ENCODE assay signal across 8 mouse cellular contexts in genomic region chr1:120119389-120119788, GRCm38 (mm10). TPM values are rescaled to one million over a fixed set of nuclear protein-coding genes. Genes with fewer than 3 reads are reported as not detected.
DNase-seq lines count a peak whose midpoint lies in the region; ATAC-seq and TF ChIP-seq lines count a peak whose summit lies in the region.

No protein-coding gene starts in this region.

- peaks cover 36% of the 10 kb centered on the region for H3K4me1 ChIP-seq in kidney, embryonic 16.5 days (ENCODE audit: insufficient read depth, low read length)
- H3K4me1 ChIP-seq in embryonic facial prominence, embryonic 12.5 days: peaks cover 15% of the 10 kb centered on the region
- H3K4me1 ChIP-seq in hindbrain, embryonic 15.5 days (replicated peaks): peaks cover 46% of the 10 kb centered on the region
- 0 out of 2 replicates have a peak, but pooled peaks cover 8% of the 10 kb centered on the region for H3K4me1 ChIP-seq in midbrain, postnatal 0 days (ENCODE audit: insufficient read depth, low read length)
- peaks cover 12% of the 10 kb centered on the region for H3K4me1 ChIP-seq in lung, adult 2 months (ENCODE audit: control insufficient read depth, insufficient read depth, low read length)

- peak overlapping the region; percentile 79 for H3K9ac ChIP-seq in kidney, embryonic 16.5 days (replicated peaks; ENCODE audit: low read length)
- no peak overlapping the region for H3K9ac ChIP-seq in embryonic facial prominence, embryonic 12.5 days
- peak overlapping the region; percentile 65 for H3K9ac ChIP-seq in hindbrain, embryonic 15.5 days
- H3K9ac ChIP-seq in midbrain, postnatal 0 days (replicated peaks; ENCODE audit: low read length, poor library complexity, severe bottlenecking): peak overlapping the region; percentile 72; the same call in 1 of the 2 replicates

- peaks cover 6% of the 10 kb centered on the region for H3K9me3 ChIP-seq in kidney, embryonic 16.5 days (ENCODE audit: low read length)
- H3K9me3 ChIP-seq in embryonic facial prominence, embryonic 12.5 days: 0 out of 2 replicates have a peak, but pooled peaks cover 4% of the 10 kb centered on the region
- no peaks in the 10 kb centered on the region for H3K9me3 ChIP-seq in hindbrain, embryonic 15.5 days
- H3K9me3 ChIP-seq in midbrain, postnatal 0 days (ENCODE audit: low read length): no peaks in the 10 kb centered on the region

- TF ChIP-seq POLR2A in lung, adult 2 months (IDR thresholded peaks at IDR 0.05; ENCODE audit: borderline replicate concordance, extremely low read depth, low read depth, low read length): no peak

- DNase-seq in kidney, adult 8-10 months: no peak
- no peak for DNase-seq in midbrain, postnatal 0 days (ENCODE audit: low spot score)
- DNase-seq in layer of hippocampus, adult 8-10 months (ENCODE audit: low spot score in 2 of 2): no peak
- DNase-seq in lung, adult 2 months: no peak

- ATAC-seq in kidney, embryonic 16.5 days (ENCODE audit: low FRiP score, low TSS enrichment): no peak
- ATAC-seq in embryonic facial prominence, embryonic 12.5 days (ENCODE audit: insufficient number of reproducible peaks, insufficient read depth, low FRiP score, low TSS enrichment): no peak
- ATAC-seq in hindbrain, embryonic 15.5 days (ENCODE audit: low FRiP score, low read depth): no peak
- ATAC-seq in midbrain, postnatal 0 days (ENCODE audit: low FRiP score): no peak
- ATAC-seq in activated CD4-positive, CD25-positive, alpha-beta regulatory T cell, adult 4 months: no peak

- peak overlapping the region; percentile 75 for H3K4me2 ChIP-seq in kidney, embryonic 16.5 days (replicated peaks; ENCODE audit: low read depth, low read length)
- peak overlapping the region; percentile 88 for H3K4me2 ChIP-seq in embryonic facial prominence, embryonic 12.5 days (replicated peaks)
- peak overlapping the region; percentile 82 for H3K4me2 ChIP-seq in hindbrain, embryonic 15.5 days
- peak overlapping the region; percentile 93 for H3K4me2 ChIP-seq in midbrain, postnatal 0 days (ENCODE audit: low read depth, low read length, poor library complexity, severe bottlenecking)

- WGBS in kidney, embryonic 16.5 days: 85% methylated on average over 4 of the region's 4 CpGs
- 87% methylated on average over 4 of the region's 4 CpGs for WGBS in embryonic facial prominence, embryonic 12.5 days
- WGBS in hindbrain, embryonic 15.5 days: 68% methylated on average over 4 of the region's 4 CpGs
- WGBS in midbrain, postnatal 0 days: 69% methylated on average over 4 of the region's 4 CpGs
- 76% methylated on average over 4 of the region's 4 CpGs for WGBS in lung, adult 2 months

- H3K36me3 ChIP-seq in kidney, embryonic 16.5 days (ENCODE audit: insufficient read depth, low read length): peaks cover 25% of the 10 kb centered on the region
- H3K36me3 ChIP-seq in embryonic facial prominence, embryonic 12.5 days: peaks cover 19% of the 10 kb centered on the region
- peaks cover 6% of the 10 kb centered on the region for H3K36me3 ChIP-seq in hindbrain, embryonic 15.5 days
- peaks cover 13% of the 10 kb centered on the region for H3K36me3 ChIP-seq in midbrain, postnatal 0 days (ENCODE audit: insufficient read depth, low read length)

- no peak for TF ChIP-seq CTCF in midbrain, postnatal 0 days (IDR thresholded peaks at IDR 0.05)
- TF ChIP-seq CTCF in lung, adult 2 months (IDR thresholded peaks at IDR 0.05; ENCODE audit: insufficient read depth, low read length): no peak

- no peaks in the 10 kb centered on the region for H3K27me3 ChIP-seq in kidney, embryonic 16.5 days (ENCODE audit: insufficient read depth, low read length)
- no peaks in the 10 kb centered on the region for H3K27me3 ChIP-seq in embryonic facial prominence, embryonic 12.5 days
- H3K27me3 ChIP-seq in hindbrain, embryonic 15.5 days: no peaks in the 10 kb centered on the region
- no peaks in the 10 kb centered on the region for H3K27me3 ChIP-seq in midbrain, postnatal 0 days (ENCODE audit: insufficient read depth, low read length)

- peak overlapping the region; percentile 92; the same call in 1 of the 2 replicates for H3K27ac ChIP-seq in kidney, embryonic 16.5 days (ENCODE audit: low read length)
- H3K27ac ChIP-seq in embryonic facial prominence, embryonic 12.5 days: no peak overlapping the region
- H3K27ac ChIP-seq in hindbrain, embryonic 15.5 days (replicated peaks): peak overlapping the region; percentile 89; the same call in 1 of the 2 replicates
- peak overlapping the region; percentile 82 for H3K27ac ChIP-seq in midbrain, postnatal 0 days (ENCODE audit: low read depth, low read length)

- H3K4me3 ChIP-seq in kidney, embryonic 16.5 days (ENCODE audit: low read length): peak overlapping the region; percentile 65
- H3K4me3 ChIP-seq in embryonic facial prominence, embryonic 12.5 days: peak overlapping the region; percentile 58; the same call in 1 of the 2 replicates
- peak overlapping the region; percentile 59 for H3K4me3 ChIP-seq in hindbrain, embryonic 15.5 days
- H3K4me3 ChIP-seq in midbrain, postnatal 0 days (ENCODE audit: low read depth, low read length): peak overlapping the region; percentile 63
- no peak overlapping the region for H3K4me3 ChIP-seq in lung, adult 2 months (replicated peaks; ENCODE audit: extremely low read depth, low read depth, low read length)

RNA-seq across cellular contexts. Expression of gene Dbi, which starts 1.5 kb away (rescaled TPM):
- polyA plus RNA-seq in kidney, embryonic 16.5 days (2015; fragmentation: Nextera tagmentation; extraction: Ambion mirVana): 658 and 708 TPM in 2 replicates
- 573 and 602 TPM in 2 replicates for polyA plus RNA-seq in embryonic facial prominence, embryonic 12.5 days (2016; fragmentation: Nextera tagmentation; extraction: Ambion mirVana)
- 1,624 and 1,630 TPM in 2 replicates for polyA plus RNA-seq in hindbrain, embryonic 15.5 days (2015; fragmentation: Nextera tagmentation; extraction: Ambion mirVana)
- 515 and 540 TPM in 2 replicates for total RNA-seq in midbrain, postnatal 0 days (2014; rRNA removed)
- 1,809 and 1,897 TPM in 2 replicates for polyA plus RNA-seq in midbrain, postnatal 0 days (2015; fragmentation: Nextera tagmentation; extraction: Ambion mirVana)
- 100 to 1,000 TPM; 269 to 515 (median 389) TPM for total RNA-seq in layer of hippocampus, adult 8-10 months (2022)
- 100 to 1,000 TPM; 210 to 248 TPM for polyA plus RNA-seq in activated CD4-positive, CD25-positive, alpha-beta regulatory T cell, adult 4 months (2017; shearing (Covaris generic))
- polyA plus RNA-seq in lung, adult 2 months (2012; rRNA removed): 193 and 281 TPM in 2 replicates

RNA-seq across cellular contexts. Expression of gene 3110009E18Rik, which starts 1.6 kb away (rescaled TPM):
- polyA plus RNA-seq in kidney, embryonic 16.5 days (2015; fragmentation: Nextera tagmentation; extraction: Ambion mirVana): 13.5 and 16.7 TPM in 2 replicates
- 22.9 and 25.8 TPM in 2 replicates for polyA plus RNA-seq in embryonic facial prominence, embryonic 12.5 days (2016; fragmentation: Nextera tagmentation; extraction: Ambion mirVana)
- polyA plus RNA-seq in hindbrain, embryonic 15.5 days (2015; fragmentation: Nextera tagmentation; extraction: Ambion mirVana): 13.5 and 15.3 TPM in 2 replicates
- 0.77 and 1.9 TPM in 2 replicates for total RNA-seq in midbrain, postnatal 0 days (2014; rRNA removed)
- 11.4 and 15.7 TPM in 2 replicates for polyA plus RNA-seq in midbrain, postnatal 0 days (2015; fragmentation: Nextera tagmentation; extraction: Ambion mirVana)
- 1 to 10 TPM; 6.2 to 8.1 (median 7.4) TPM for total RNA-seq in layer of hippocampus, adult 8-10 months (2022)
- polyA plus RNA-seq in activated CD4-positive, CD25-positive, alpha-beta regulatory T cell, adult 4 months (2017; shearing (Covaris generic)): 10 to 100 TPM; 25.9 to 27.3 TPM
- polyA plus RNA-seq in lung, adult 2 months (2012; rRNA removed): 1.5 and 1.7 TPM in 2 replicates

RNA-seq across cellular contexts. Expression of gene Tmem37, which starts 45.5 kb away (rescaled TPM):
- polyA plus RNA-seq in kidney, embryonic 16.5 days (2015; fragmentation: Nextera tagmentation; extraction: Ambion mirVana): 78.9 and 83.5 TPM in 2 replicates
- polyA plus RNA-seq in embryonic facial prominence, embryonic 12.5 days (2016; fragmentation: Nextera tagmentation; extraction: Ambion mirVana): 6.9 and 8.7 TPM in 2 replicates
- 7.6 and 9.8 TPM in 2 replicates for polyA plus RNA-seq in hindbrain, embryonic 15.5 days (2015; fragmentation: Nextera tagmentation; extraction: Ambion mirVana)
- total RNA-seq in midbrain, postnatal 0 days (2014; rRNA removed): 2.7 and 4.0 TPM in 2 replicates
- 6.9 and 7.5 TPM in 2 replicates for polyA plus RNA-seq in midbrain, postnatal 0 days (2015; fragmentation: Nextera tagmentation; extraction: Ambion mirVana)
- 1 to 10 TPM; 1.1 to 3.3 (median 1.5) TPM for total RNA-seq in layer of hippocampus, adult 8-10 months (2022)
- polyA plus RNA-seq in activated CD4-positive, CD25-positive, alpha-beta regulatory T cell, adult 4 months (2017; shearing (Covaris generic)): 1 to 10 TPM; 1.4 to 2.5 TPM
- 78.9 and 80.0 TPM in 2 replicates for polyA plus RNA-seq in lung, adult 2 months (2012; rRNA removed)
